Mouse (Mus musculus) retina, postnatal 1 day (tissue): ENCODE data around the gene Plekha8.

Source experiments
- DNase-seq: peaks from one replicate; pipeline ENCODE4 v3.0.0-alpha.2; 2012

Gene Plekha8

GRCm38 (mm10) chr6:54587683-54588082 lies 7.2 kb upstream of the Plekha8 start:
- no peak for DNase-seq

- DNase-seq = no peak
Observed at GRCm38 (mm10) chr6:54588212-54588611, 6.7 kb upstream of the Plekha8 start.

- DNase-seq = no peak
Observed at GRCm38 (mm10) chr6:54590691-54591090, 4.2 kb upstream of the Plekha8 start.

- DNase-seq = no peak
Observed at GRCm38 (mm10) chr6:54591778-54592177, 3.1 kb upstream of the Plekha8 start.

GRCm38 (mm10) chr6:54592938-54593535 lies 1.9 kb upstream of the Plekha8 start:
- peak; percentile 95 for DNase-seq

DNA sequence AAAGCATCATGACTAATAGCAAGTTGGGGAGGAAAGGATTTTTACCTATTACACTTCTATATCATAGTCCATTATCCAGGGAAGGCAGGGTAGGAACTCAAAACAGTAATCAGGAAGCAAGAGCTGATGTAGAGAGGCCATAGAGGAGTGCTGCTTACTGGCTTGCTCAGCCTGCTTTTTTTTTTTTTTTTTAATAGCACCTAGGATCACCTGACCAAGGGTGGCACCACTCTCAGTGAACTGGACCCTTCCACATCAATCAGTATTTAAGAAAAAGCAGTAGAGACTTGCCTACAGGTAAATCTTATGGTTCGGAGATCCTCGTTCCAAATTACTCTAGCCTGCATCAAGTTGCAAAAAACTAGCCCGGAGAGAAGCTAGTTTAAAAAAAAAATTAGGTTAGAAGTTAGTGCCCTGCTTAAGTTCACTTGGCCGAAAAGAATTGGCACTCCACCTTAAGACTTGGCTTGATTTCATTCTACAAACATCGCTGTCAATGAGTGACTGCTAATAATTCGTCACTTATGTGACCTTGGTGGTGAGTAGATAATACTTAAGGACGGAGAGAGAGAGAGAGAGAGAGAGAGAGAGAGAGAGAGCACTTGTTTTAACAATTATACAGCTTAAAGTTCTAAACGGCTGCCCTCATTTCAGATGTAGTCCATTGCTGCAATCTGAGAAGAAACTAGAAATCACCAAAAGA lies 994 bp upstream of the Plekha8 start:
- no peak for DNase-seq

GRCm38 (mm10) chr6:54595330-54595878 lies 493 bp downstream of the Plekha8 start:
- DNase-seq = no peak

DNA sequence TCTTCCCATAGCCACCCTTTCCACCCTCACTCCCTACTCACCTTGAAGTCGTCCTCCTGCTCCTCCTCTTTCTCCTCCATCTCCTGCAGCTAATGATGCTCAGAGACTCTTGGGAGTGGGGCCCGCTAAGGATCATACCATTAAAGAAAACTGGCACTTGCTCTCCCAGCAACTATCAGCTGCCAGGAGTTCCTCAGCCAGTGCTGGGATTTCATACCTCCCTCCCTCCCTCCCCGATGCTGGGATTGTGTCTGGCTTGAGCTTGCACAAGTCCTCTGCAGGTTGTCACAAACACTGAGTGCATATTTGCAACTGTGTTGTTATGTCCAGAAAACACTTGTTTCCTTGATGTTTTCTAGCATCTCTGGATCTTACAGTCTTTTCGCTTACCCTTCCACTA lies 2.3 kb downstream of the Plekha8 start, which contains the start of gene Fkbp14:
Gene Fkbp14, minus strand, starts transcription at position 101 of the 400 bp plus-strand sequence.
- DNase-seq = no peak

- DNase-seq = no peak
Observed at GRCm38 (mm10) chr6:54597711-54598110, 2.8 kb downstream of the Plekha8 start.

DNA sequence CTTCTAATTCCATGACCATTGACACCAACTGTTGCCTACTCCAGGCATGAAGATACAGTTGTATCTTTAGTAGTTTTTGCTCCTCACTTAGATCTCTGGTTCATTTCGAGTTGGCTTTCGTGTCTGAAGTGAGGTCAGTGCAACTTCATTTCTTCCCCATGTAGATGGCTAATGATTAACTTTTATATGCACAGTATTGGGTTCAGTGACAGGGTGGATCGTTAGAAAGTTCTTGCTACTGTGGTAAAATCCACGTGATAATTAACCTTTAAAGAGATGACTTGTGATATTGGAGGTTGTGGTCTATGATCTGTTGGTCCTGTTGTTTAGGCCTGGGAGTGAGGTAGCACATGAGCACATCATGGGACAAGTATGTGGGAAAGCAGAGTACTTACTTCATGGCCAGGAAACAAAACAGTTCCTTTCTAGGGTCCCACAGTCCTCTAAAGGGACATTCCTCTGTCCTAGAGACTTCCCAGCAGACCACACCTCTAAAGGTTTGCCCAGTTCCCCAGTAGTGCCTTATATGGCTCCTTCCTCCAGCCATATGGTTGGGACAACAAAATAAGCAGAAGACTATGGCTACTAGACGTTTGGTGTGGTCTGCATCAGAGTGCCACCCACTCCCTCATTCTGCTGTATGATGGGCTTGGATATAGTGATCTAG lies 5.9 kb downstream of the Plekha8 start:
- no peak for DNase-seq

GRCm38 (mm10) chr6:54602891-54603290 lies 8.0 kb downstream of the Plekha8 start:
- no peak for DNase-seq

- no peak for DNase-seq
Observed at GRCm38 (mm10) chr6:54604001-54604715, 9.2 kb downstream of the Plekha8 start.

DNA sequence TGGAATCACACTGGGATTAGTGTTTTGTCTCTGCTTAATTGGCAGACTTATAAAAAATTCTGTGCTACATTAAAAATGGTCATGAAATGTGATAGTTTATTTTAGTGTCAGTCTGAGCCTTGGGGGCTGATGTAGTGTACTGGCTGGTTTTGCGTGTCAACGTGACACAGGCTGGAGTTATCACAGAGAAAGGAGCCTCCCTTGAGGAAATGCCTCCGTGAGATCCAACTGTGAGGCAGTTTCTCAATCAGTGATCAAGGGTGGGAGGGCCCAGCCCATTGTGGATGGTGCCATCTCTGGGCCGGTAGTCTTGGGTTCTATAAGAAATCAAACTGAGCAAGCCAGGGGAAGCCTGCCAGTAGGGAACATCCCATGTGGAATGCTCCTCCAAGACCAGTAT lies 11.3 kb downstream of the Plekha8 start:
- DNase-seq = no peak

- DNase-seq = peak; percentile 4
Observed at GRCm38 (mm10) chr6:54617363-54617762, 22.5 kb downstream of the Plekha8 start.

DNA sequence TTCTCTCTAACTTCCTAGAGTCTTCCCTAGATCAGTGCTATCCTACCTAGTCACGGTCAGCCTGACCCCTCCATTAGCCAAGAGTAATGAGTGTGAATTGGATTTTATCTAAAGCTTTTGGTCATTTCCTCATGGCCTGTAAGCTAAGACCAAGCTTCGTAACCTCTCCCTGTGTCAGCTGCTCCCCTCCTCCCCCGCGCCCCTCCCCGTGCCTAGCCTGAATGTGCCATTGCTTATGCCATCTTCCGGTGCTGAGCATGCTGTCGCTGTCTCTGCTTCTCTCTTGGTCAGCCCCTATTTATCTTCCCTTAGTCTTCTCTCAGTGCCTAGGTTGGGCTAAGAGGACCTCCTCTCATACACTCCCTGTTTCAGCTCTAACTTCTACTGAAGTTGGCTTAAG lies 24.6 kb downstream of the Plekha8 start:
- DNase-seq = no peak

- DNase-seq = no peak
Observed at GRCm38 (mm10) chr6:54620357-54620756, 25.4 kb downstream of the Plekha8 start.

GRCm38 (mm10) chr6:54628381-54628780 lies 33.5 kb downstream of the Plekha8 start:
- DNase-seq = no peak

- DNase-seq = peak; percentile 40
Observed at GRCm38 (mm10) chr6:54629734-54630133, 34.8 kb downstream of the Plekha8 start.

DNA sequence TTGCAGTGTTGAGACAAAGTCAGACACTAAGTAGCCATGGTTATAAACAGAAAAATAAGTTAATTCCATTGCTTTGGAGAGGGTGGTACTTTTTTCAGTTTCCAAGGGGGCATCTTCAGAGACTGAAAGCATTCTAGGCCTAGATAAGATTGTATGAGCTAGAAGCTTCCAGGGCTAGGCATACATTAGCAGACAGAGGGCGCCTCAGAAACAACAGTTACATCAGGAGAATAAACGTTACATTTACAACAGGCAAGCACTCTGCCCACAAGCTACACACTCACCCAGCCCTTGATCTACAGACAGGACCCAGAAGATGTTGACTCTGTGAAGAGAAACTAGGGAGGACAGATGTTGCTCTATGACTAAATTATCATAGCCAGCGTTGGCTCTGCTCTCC lies 36.6 kb downstream of the Plekha8 start:
- DNase-seq = peak; percentile 30

DNA sequence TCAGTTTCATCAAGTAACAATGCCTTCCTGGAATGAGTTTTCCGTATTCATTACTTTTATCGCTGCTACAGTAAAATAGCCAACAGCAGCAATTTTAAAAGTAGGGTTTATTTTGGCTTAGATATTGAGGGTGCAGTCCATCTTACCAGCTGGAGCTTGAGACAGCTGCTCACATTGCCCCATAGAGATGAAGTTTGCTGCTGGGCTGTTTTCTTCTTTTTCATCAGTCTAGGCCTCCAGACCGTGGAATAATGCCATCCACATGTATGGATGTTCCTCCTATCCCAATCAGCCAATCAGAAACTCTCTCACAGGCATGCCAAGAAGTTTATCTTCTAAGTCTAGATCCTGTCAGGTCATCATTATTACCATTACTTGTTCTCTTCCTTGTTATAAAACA lies 45.0 kb downstream of the Plekha8 start:
- no peak for DNase-seq

GRCm38 (mm10) chr6:54641953-54642352 lies 47.0 kb downstream of the Plekha8 start:
- no peak for DNase-seq

GRCm38 (mm10) chr6:54643181-54643580 lies 48.3 kb downstream of the Plekha8 start:
- no peak for DNase-seq

- no peak for DNase-seq
Observed at GRCm38 (mm10) chr6:54655471-54656095, 60.7 kb downstream of the Plekha8 start.
